Mouse (Mus musculus) heart, adult 2 months (tissue): Measurements from ENCODE around the gene Ralgps1.

Source experiments
- CTCF ChIP-seq: fragments of 200-600 bp; IDR thresholded peaks from 2 replicates; pipeline ENCODE4 v1.8.1; 2022; ENCODE audit warnings: antibody characterized with exemption, mild to moderate bottlenecking, moderate library complexity
- EP300 ChIP-seq: fragments of 200-500 bp; IDR thresholded peaks from 2 replicates; pipeline ENCODE4 v1.6.1; 2011; ENCODE audit warnings: low read depth, low read length, control low read depth; ENCODE audit not compliant: insufficient read depth

DNA sequence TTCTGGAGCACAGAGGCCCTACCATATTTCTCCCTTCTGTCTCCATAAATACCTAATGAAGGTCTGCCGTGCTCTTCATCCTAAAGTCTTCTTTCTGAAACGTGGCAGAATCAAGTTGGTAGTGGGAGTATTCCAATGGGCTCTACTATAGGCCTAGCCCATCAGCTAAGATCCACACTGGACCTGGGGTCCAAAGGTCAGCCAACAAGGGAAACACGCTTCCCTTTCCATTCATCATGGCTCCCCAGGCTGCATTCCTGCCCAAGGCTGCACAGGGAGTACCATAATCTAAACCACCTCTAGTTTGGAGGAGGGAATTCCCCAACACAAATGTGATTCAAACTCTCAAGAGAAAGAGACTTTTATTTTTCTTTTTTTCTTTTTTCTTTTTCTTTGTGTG lies 1.8 kb downstream of the Ralgps1 start:
- no peak for TF ChIP-seq CTCF
- no peak for TF ChIP-seq EP300
